Mouse (Mus musculus) CH12.LX (cell line): ENCODE measurements at regions not wholly inside any gene's neighbourhood (a gene's known extent, or its start where the extent isn't known, plus 50 kb on each side); places are given as distances from the start of the nearest gene placed in this dataset.

Source experiments
- BHLHE40 ChIP-seq: IDR thresholded peaks from 2 replicates; pipeline ENCODE4 v1.6.1; 2011; ENCODE audit warnings: mild to moderate bottlenecking, low read depth, low read length, improper control_type of control experiment
- CHD1 ChIP-seq: IDR thresholded peaks from 2 replicates; pipeline ENCODE4 v1.6.1; 2012; ENCODE audit warnings: low read depth, low read length, improper control_type of control experiment, inconsistent platforms
- CHD2 ChIP-seq: IDR thresholded peaks from 2 replicates; pipeline ENCODE4 v1.6.1; 2011; ENCODE audit warnings: low read length, improper control_type of control experiment
- CTCF ChIP-seq, 2 experiments: IDR thresholded peaks in 1 of 2; conservative IDR thresholded peaks in 1 of 2; 2 replicates each; pipeline ENCODE4 v1.5.1; 2011 to 2012; ENCODE audit warnings: low read depth in 2 of 2, low read length in 2 of 2, improper control_type of control experiment in 1 of 2, inconsistent platforms in 1 of 2, mild to moderate bottlenecking in 1 of 2, moderate library complexity in 1 of 2
- EP300 ChIP-seq: IDR thresholded peaks from 2 replicates; pipeline ENCODE4 v1.6.1; 2011; ENCODE audit warnings: low read length, improper control_type of control experiment
- HCFC1 ChIP-seq: IDR thresholded peaks from 2 replicates; pipeline ENCODE4 v1.6.1; 2012; ENCODE audit warnings: low read depth, mild to moderate bottlenecking, inconsistent platforms, low read length, improper control_type of control experiment
- NELFE ChIP-seq: IDR thresholded peaks from 2 replicates; pipeline ENCODE4 v1.6.1; 2011; ENCODE audit warnings: low read depth, low read length, improper control_type of control experiment
- POLR2AphosphoS2 ChIP-seq: IDR thresholded peaks from 2 replicates; pipeline ENCODE4 v1.6.1; 2011; ENCODE audit warnings: low read depth, low read length, improper control_type of control experiment
- USF1 ChIP-seq: IDR thresholded peaks from 2 replicates; pipeline ENCODE4 v1.6.1; 2014; ENCODE audit warnings: low read depth, mild to moderate bottlenecking, inconsistent platforms, low read length, improper control_type of control experiment
- ZNF384 ChIP-seq: IDR thresholded peaks from 2 replicates; pipeline ENCODE4 v1.6.1; 2012; ENCODE audit warnings: low read depth, low read length, improper control_type of control experiment, inconsistent platforms

- TF ChIP-seq CHD1 (no peak), HCFC1 (no peak), POLR2AphosphoS2 (no peak), CTCF (conservative IDR thresholded peaks at IDR 0.05 in 1 of 2, IDR thresholded peaks at IDR 0.05 in 1 of 2; ENCODE audit: low read depth in 2 of 2, low read length in 2 of 2) (no peak), ZNF384 (no peak), CHD2 (no peak), USF1 (no peak), NELFE (no peak), BHLHE40 (no peak), EP300 (no peak)
Observed at GRCm38 (mm10) chr4:62862756-62863155, 102.6 kb upstream of the Zfp618 start.
